Mouse (Mus musculus) stomach, postnatal 0 days (tissue): Measurements from ENCODE around the gene Nudt14. TPM values are rescaled to one million over a fixed set of nuclear protein-coding genes. Genes with fewer than 3 reads are reported as not detected.

Experiments used
- ATAC-seq: fragments of 200-750 bp; cut with Nextera tagmentation; 2 replicates; pipeline ENCODE4 v1.8.0; 2017; ENCODE audit not compliant: low FRiP score, low TSS enrichment
- DNase-seq: peaks from one replicate; pipeline ENCODE4 v3.0.0-alpha.2; 2016; ENCODE audit warnings: low spot score
- H3K27ac ChIP-seq: fragments of 300-500 bp; sonication (generic); replicated peaks from 2 replicates; pipeline ENCODE4 v1.5.1; 2014; ENCODE audit warnings: mild to moderate bottlenecking, control low read depth
- H3K27me3 ChIP-seq: fragments of 300-500 bp; sonication (generic); 2 replicates; pipeline ENCODE4 v1.6.1; 2014; ENCODE audit warnings: low read length; ENCODE audit not compliant: control insufficient read depth, insufficient read depth
- H3K36me3 ChIP-seq: fragments of 300-500 bp; sonication (generic); 2 replicates; pipeline ENCODE4 v1.6.1; 2014; ENCODE audit warnings: low read length, mixed read lengths; ENCODE audit not compliant: control insufficient read depth, insufficient read depth
- H3K4me1 ChIP-seq: fragments of 300-500 bp; sonication (generic); replicated peaks from 2 replicates; pipeline ENCODE4 v1.6.1; 2014; ENCODE audit warnings: antibody characterized with exemption; ENCODE audit not compliant: control insufficient read depth, insufficient read depth
- H3K4me2 ChIP-seq: fragments of 300-500 bp; sonication (generic); replicated peaks from 2 replicates; pipeline ENCODE4 v1.6.1; 2014; ENCODE audit warnings: low read depth, mild to moderate bottlenecking, control low read depth, moderate library complexity
- H3K4me3 ChIP-seq: fragments of 300-500 bp; sonication (generic); 2 replicates; pipeline ENCODE4 v1.5.1; 2014; ENCODE audit warnings: low read depth, low read length, control low read depth
- H3K9ac ChIP-seq: fragments of 300-500 bp; sonication (generic); 2 replicates; pipeline ENCODE4 v1.6.1; 2014; ENCODE audit warnings: mild to moderate bottlenecking, low read length, control low read depth, mixed read lengths
- H3K9me3 ChIP-seq: fragments of 300-500 bp; sonication (generic); 2 replicates; pipeline ENCODE4 v1.6.1; 2016; ENCODE audit warnings: low read length; ENCODE audit not compliant: control insufficient read depth
- CTCF ChIP-seq: IDR thresholded peaks from 2 replicates; pipeline ENCODE4 v1.5.1; 2016; ENCODE audit warnings: antibody characterized with exemption, low read depth, mild to moderate bottlenecking, moderate library complexity
- EP300 ChIP-seq: optimal IDR thresholded peaks from 2 replicates; pipeline ENCODE3; 2016; ENCODE audit warnings: antibody characterized with exemption
- WGBS: fragments of 180-500 bp; shearing (Covaris S2); extraction: QIAGEN DNeasy Blood & Tissue Kit; methylation state at CpG from one replicate; pipeline ENCODE4 v1.1.7; 2014; 5-methylcytosine and 5-hydroxymethylcytosine counted together
- polyA plus RNA-seq: library from polyadenylated mRNA; unstranded; fragments of >200 nt; fragmentation: Nextera tagmentation; extraction: Ambion mirVana; gene quantifications from 2 replicates; pipeline ENCODE4 v1.2.1, GENCODE M21; 2015

Nudt14 gene
- polyA plus RNA-seq, 1 experiment from 2014 or later: 78.6 TPM

GRCm38 (mm10) chr12:112916698-112917400 is 25.1 kb downstream of the Nudt14 start:
- no peaks in the 10 kb centered on the region for H3K36me3 ChIP-seq

GRCm38 (mm10) chr12:112915587-112915986 is 26.3 kb downstream of the Nudt14 start:
- TF ChIP-seq CTCF (no peak), EP300 (no peak)
- WGBS: 68% methylated on average over 13 of the region's 13 CpGs
- H3K27me3 ChIP-seq: no peaks in the 10 kb centered on the region
- no peaks in the 10 kb centered on the region for H3K9me3 ChIP-seq
- no peak for ATAC-seq
- H3K4me3 ChIP-seq: no peak overlapping the region
- H3K36me3 ChIP-seq: no peaks in the 10 kb centered on the region
- no peak overlapping the region for H3K27ac ChIP-seq
- no peak overlapping the region for H3K4me2 ChIP-seq
- no peaks in the 10 kb centered on the region for H3K4me1 ChIP-seq
- no peak overlapping the region for H3K9ac ChIP-seq
- no peak for DNase-seq

More at GRCm38 (mm10) chr12:112916698-112917400, 25.1 kb downstream of the Nudt14 start:
- Histone ChIP-seq H3K4me2 (no peak overlapping the region), H3K27ac (no peak overlapping the region), H3K4me3 (no peak overlapping the region), H3K4me1 (no peaks in the 10 kb centered on the region), H3K9me3 (no peaks in the 10 kb centered on the region), H3K27me3 (no peaks in the 10 kb centered on the region), H3K9ac (no peak overlapping the region)
- ATAC-seq (no peak), DNase-seq (no peak)
- 86% methylated on average over 16 of the region's 16 CpGs for WGBS
- TF ChIP-seq EP300 (no peak), CTCF (no peak)

- no peaks in the 10 kb centered on the region for H3K36me3 ChIP-seq
- no peak overlapping the region for H3K9ac ChIP-seq
- no peaks in the 10 kb centered on the region for H3K27me3 ChIP-seq
- ATAC-seq (no peak), DNase-seq (no peak)
- TF ChIP-seq EP300 (no peak), CTCF (no peak)
- 76% methylated on average over 11 of the region's 11 CpGs for WGBS
- H3K4me3 ChIP-seq: no peak overlapping the region
- H3K27ac ChIP-seq: no peak overlapping the region
- no peaks in the 10 kb centered on the region for H3K4me1 ChIP-seq
- H3K4me2 ChIP-seq: no peak overlapping the region
- no peaks in the 10 kb centered on the region for H3K9me3 ChIP-seq
These were observed 27.4 kb downstream of the Nudt14 start for GRCm38 (mm10) chr12:112914527-112914926.

GRCm38 (mm10) chr12:112912951-112913745 is 28.8 kb downstream of the Nudt14 start:
- Histone ChIP-seq H3K4me3 (no peak overlapping the region), H3K36me3 (no peaks in the 10 kb centered on the region), H3K9me3 (no peaks in the 10 kb centered on the region), H3K9ac (no peak overlapping the region), H3K4me1 (no peaks in the 10 kb centered on the region), H3K4me2 (no peak overlapping the region), H3K27ac (no peak overlapping the region), H3K27me3 (no peaks in the 10 kb centered on the region)
- WGBS: 92% methylated on average over 28 of the region's 28 CpGs
- DNase-seq (no peak), ATAC-seq (no peak)
- TF ChIP-seq CTCF (no peak), EP300 (no peak)

GRCm38 (mm10) chr12:112911701-112912100 is 30.2 kb downstream of the Nudt14 start:
- no peaks in the 10 kb centered on the region for H3K27me3 ChIP-seq
- ATAC-seq (no peak), DNase-seq (no peak)
- H3K27ac ChIP-seq: no peak overlapping the region
- H3K9me3 ChIP-seq: no peaks in the 10 kb centered on the region
- H3K4me3 ChIP-seq: no peak overlapping the region
- TF ChIP-seq EP300: no peak
- TF ChIP-seq CTCF: no peak
- no peaks in the 10 kb centered on the region for H3K36me3 ChIP-seq
- WGBS: 84% methylated on average over 17 of the region's 17 CpGs
- H3K9ac ChIP-seq: no peak overlapping the region
- H3K4me2 ChIP-seq: no peak overlapping the region
- no peaks in the 10 kb centered on the region for H3K4me1 ChIP-seq

DNA sequence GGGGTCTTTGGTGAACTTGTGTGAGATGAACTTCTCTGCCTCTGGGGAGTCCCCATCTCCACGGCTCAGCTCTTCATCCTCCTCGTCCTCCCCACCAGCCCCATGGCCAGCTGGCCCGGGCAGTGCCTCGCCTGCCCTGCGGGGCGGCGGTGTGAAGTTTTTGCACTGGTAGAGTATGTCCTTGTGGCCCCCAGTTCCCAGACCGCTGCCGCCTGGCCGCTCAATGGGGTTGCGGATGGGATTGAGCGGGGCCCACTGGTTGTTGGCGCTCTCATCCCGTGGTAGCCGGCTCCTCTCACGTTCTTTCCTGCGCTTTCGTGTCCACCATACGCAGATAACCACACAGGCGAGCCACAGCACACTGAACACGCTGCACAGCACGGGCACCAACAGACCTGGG is 32.9 kb downstream of the Nudt14 start:
- TF ChIP-seq EP300: no peak
- no peak for TF ChIP-seq CTCF
- WGBS: 92% methylated on average over 22 of the region's 22 CpGs
- H3K4me1 ChIP-seq: no peaks in the 10 kb centered on the region
- no peak overlapping the region for H3K9ac ChIP-seq
- ATAC-seq (no peak), DNase-seq (no peak)
- no peaks in the 10 kb centered on the region for H3K9me3 ChIP-seq
- H3K27ac ChIP-seq: no peak overlapping the region
- H3K4me2 ChIP-seq: no peak overlapping the region
- H3K36me3 ChIP-seq: no peaks in the 10 kb centered on the region
- H3K27me3 ChIP-seq: no peaks in the 10 kb centered on the region
- no peak overlapping the region for H3K4me3 ChIP-seq
